Mouse (Mus musculus) stomach, embryonic 14.5 days (tissue): Measurements from ENCODE around the gene 1700010I14Rik. TPM values are rescaled to one million over a fixed set of nuclear protein-coding genes. Genes with fewer than 3 reads are reported as not detected.

Experiments
- ATAC-seq: fragments of 200-750 bp; cut with Nextera tagmentation; 2 replicates; pipeline ENCODE4 v1.8.0; 2017; ENCODE audit warnings: low read depth, moderate TSS enrichment; ENCODE audit not compliant: insufficient number of reproducible peaks, insufficient read depth, low FRiP score
- H3K27ac ChIP-seq: fragments of 300-500 bp; sonication (generic); 2 replicates; pipeline ENCODE4 v1.5.1; 2014; ENCODE audit warnings: mild to moderate bottlenecking, low read length, moderate library complexity, mixed read lengths
- H3K27me3 ChIP-seq: fragments of 300-500 bp; sonication (generic); 2 replicates; pipeline ENCODE4 v1.6.1; 2014; ENCODE audit warnings: low read length, control low read depth, mixed read lengths; ENCODE audit not compliant: control insufficient read depth, insufficient read depth
- H3K36me3 ChIP-seq: fragments of 300-500 bp; sonication (generic); 2 replicates; pipeline ENCODE4 v1.6.1; 2014; ENCODE audit warnings: mild to moderate bottlenecking, control low read depth, low read length, moderate library complexity, mixed read lengths; ENCODE audit not compliant: control insufficient read depth, insufficient read depth
- H3K4me1 ChIP-seq: fragments of 300-500 bp; sonication (generic); 2 replicates; pipeline ENCODE4 v1.6.1; 2014; ENCODE audit warnings: low read length, control low read depth, mixed read lengths; ENCODE audit not compliant: control insufficient read depth, insufficient read depth
- H3K4me2 ChIP-seq: fragments of 300-500 bp; sonication (generic); replicated peaks from 2 replicates; pipeline ENCODE4 v1.6.1; 2014; ENCODE audit warnings: low read depth, low read length, control low read depth
- H3K4me3 ChIP-seq: fragments of 300-500 bp; sonication (generic); 2 replicates; pipeline ENCODE4 v1.5.1; 2014; ENCODE audit warnings: low read depth, low read length, control low read depth
- H3K9ac ChIP-seq: fragments of 300-500 bp; sonication (generic); replicated peaks from 2 replicates; pipeline ENCODE4 v1.6.1; 2014; ENCODE audit warnings: low read depth, mild to moderate bottlenecking, control low read depth, low read length, moderate library complexity, mixed read lengths
- H3K9me3 ChIP-seq: fragments of 300-500 bp; sonication (generic); 2 replicates; pipeline ENCODE4 v1.6.1; 2016; ENCODE audit warnings: low read depth, low read length, control low read depth; ENCODE audit not compliant: control insufficient read depth
- WGBS: fragments of 180-500 bp; shearing (Covaris S2); extraction: QIAGEN DNeasy Blood & Tissue Kit; methylation state at CpG from one replicate; pipeline ENCODE4 v1.1.7; 2014; 5-methylcytosine and 5-hydroxymethylcytosine counted together
- polyA plus RNA-seq: library from polyadenylated mRNA; unstranded; fragments of >200 nt; fragmentation: Nextera tagmentation; extraction: Ambion mirVana; gene quantifications from 2 replicates; pipeline ENCODE4 v1.2.1, GENCODE M21; 2014

1700010I14Rik gene
- polyA plus RNA-seq, 1 experiment from 2014 or later = 1.1 TPM

DNA sequence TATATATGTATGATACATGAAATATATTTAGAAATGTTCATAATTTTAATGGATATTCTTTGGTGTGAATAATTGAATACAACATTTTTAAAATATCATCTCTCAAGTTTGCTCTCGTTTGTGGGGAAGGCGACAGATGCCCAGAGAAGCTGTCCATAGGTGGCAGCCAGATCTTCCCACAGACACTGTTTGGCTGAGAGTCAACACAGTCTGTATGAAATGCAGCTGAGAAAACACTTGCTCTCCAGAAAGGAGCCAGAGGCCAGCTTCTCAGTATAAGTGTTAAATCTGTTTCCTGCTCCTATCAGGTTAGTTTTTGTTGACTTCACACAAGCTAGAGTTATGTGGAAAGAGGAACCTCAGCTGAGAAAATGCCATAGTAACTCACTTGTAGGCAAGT is 1.6 kb upstream of the 1700010I14Rik start:
- ATAC-seq = no peak
- H3K4me3 ChIP-seq = no peak overlapping the region
- no peaks in the 10 kb centered on the region for H3K9me3 ChIP-seq
- H3K36me3 ChIP-seq = no peaks in the 10 kb centered on the region
- no peak overlapping the region for H3K27ac ChIP-seq
- no peak overlapping the region for H3K4me2 ChIP-seq
- no peak overlapping the region for H3K9ac ChIP-seq
- H3K4me1 ChIP-seq = 0 out of 2 replicates have a peak, but pooled peaks cover 6% of the 10 kb centered on the region
- no peaks in the 10 kb centered on the region for H3K27me3 ChIP-seq
- WGBS = 85% methylated on average over 2 of the region's 2 CpGs

DNA sequence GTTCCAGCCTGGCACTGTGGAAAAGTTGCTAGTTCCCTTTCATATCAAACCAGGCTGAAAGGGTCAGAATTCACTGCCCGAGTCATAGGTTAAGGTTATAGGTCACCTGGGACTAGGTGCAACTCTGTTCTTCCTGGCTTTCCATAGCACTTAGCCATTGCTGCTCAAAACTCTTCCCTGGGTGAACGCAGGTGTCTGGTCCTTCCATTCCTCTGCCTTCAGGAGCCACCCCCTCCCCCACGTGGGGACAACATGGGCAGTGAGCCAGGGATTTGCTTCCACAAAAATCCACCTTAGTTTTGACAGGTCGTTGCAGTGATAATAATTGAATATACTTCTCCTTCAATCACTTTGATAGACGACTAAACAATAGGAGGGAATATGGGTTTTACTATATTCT is 764 bp upstream of the 1700010I14Rik start:
- H3K9me3 ChIP-seq = no peaks in the 10 kb centered on the region
- no peak overlapping the region for H3K4me3 ChIP-seq
- 78% methylated on average over 5 of the region's 5 CpGs for WGBS
- H3K27ac ChIP-seq = no peak overlapping the region
- H3K27me3 ChIP-seq = no peaks in the 10 kb centered on the region
- no peak for ATAC-seq
- H3K4me2 ChIP-seq = no peak overlapping the region
- 0 out of 2 replicates have a peak, but pooled peaks cover 6% of the 10 kb centered on the region for H3K4me1 ChIP-seq
- H3K9ac ChIP-seq = no peak overlapping the region
- no peaks in the 10 kb centered on the region for H3K36me3 ChIP-seq

DNA sequence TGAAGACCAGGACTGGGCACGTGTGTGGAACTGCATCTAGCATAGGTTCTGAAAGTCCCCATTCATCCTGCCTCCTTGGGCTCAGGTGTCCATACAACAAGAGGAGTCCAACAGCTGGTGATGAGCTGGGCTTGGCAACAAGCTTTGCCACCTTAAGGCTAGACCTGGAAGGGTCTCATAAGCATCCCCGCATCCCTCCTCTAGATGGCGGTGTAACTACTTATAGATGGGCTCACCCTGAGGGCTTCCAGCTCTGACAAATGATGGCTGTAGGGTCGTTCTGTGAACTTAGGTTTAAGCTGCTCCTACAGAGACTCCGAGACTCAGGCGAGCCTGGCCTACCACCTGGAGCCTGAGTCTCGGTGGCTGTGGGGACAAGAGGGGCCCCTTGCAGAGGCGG is 3.0 kb downstream of the 1700010I14Rik start:
- Histone ChIP-seq H3K4me1 (0 out of 2 replicates have a peak, but pooled peaks cover 6% of the 10 kb centered on the region), H3K36me3 (no peaks in the 10 kb centered on the region), H3K9me3 (no peaks in the 10 kb centered on the region), H3K27ac (no peak overlapping the region), H3K4me3 (no peak overlapping the region), H3K4me2 (no peak overlapping the region), H3K27me3 (no peaks in the 10 kb centered on the region), H3K9ac (no peak overlapping the region)
- no peak for ATAC-seq
- 29% methylated on average over 8 of the region's 8 CpGs for WGBS

DNA sequence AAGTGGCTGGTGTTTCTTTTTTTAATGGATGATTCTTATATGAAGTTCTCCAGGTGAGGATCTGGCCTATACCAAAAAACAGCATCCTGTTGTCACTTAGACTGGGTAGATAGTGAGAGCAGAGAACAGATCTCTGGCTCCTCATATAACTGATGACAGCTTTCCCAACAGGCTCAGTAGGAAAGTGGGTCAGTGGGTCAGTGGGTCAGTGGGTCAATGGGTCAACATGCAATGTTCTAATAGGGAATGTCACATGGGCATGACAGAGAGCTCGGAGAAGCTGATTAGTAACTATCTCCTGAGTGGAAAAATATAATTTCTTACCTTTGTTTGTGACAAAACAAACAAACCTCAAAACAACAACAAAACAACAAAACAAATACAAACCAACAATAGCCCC is 7.2 kb downstream of the 1700010I14Rik start:
- no peak overlapping the region for H3K4me3 ChIP-seq
- no peaks in the 10 kb centered on the region for H3K36me3 ChIP-seq
- 67% methylated on average over 1 of the region's 1 CpGs for WGBS
- H3K9me3 ChIP-seq = no peaks in the 10 kb centered on the region
- H3K9ac ChIP-seq = no peak overlapping the region
- no peaks in the 10 kb centered on the region for H3K27me3 ChIP-seq
- ATAC-seq = no peak
- no peak overlapping the region for H3K4me2 ChIP-seq
- H3K4me1 ChIP-seq = no peaks in the 10 kb centered on the region
- H3K27ac ChIP-seq = no peak overlapping the region

DNA sequence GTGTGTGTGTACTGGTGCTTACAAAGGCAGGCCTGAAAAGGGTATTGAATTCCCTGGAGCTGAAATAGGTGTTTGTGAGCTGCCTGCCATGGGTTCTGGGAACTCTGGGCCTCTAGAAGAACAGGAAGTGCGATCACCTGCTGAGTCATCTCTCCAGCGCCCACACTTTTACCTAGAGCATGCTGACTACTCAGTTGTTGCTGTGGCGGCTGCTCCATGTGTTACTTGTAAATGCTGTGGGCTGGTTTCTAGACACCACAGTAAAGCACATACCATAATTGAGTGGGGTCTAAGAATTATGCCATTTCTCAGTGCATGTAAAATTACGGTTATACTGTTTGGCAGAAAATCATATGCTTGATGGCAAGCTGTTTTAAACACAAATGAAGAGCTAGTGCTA is 14.3 kb downstream of the 1700010I14Rik start:
- Histone ChIP-seq H3K4me3 (no peak overlapping the region), H3K27ac (no peak overlapping the region), H3K4me1 (no peaks in the 10 kb centered on the region), H3K4me2 (no peak overlapping the region), H3K9ac (no peak overlapping the region), H3K27me3 (no peaks in the 10 kb centered on the region), H3K36me3 (no peaks in the 10 kb centered on the region), H3K9me3 (no peaks in the 10 kb centered on the region)
- 71% methylated on average over 4 of the region's 4 CpGs for WGBS
- no peak for ATAC-seq

DNA sequence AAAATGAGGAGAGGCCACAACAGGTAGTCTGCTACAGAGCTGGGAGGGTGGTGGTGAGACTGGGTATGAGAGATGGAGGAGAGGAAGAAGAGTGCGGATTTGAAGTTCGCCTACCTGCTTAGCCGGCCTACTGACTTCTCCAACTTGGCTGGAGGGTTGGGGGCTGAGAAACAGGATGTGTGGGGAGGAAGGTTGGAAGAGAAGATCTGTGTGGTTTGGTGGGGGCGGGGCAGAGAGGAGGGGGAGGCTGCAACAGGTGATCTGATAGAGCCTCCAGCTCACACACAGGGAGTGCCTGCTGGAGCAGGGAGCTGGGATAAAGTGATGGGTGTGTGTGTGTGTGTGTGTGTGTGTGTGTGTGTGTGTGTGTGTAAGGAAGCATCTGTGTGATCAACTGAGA is 16.4 kb downstream of the 1700010I14Rik start:
- Histone ChIP-seq H3K9ac (no peak overlapping the region), H3K36me3 (no peaks in the 10 kb centered on the region), H3K27ac (no peak overlapping the region), H3K4me3 (no peak overlapping the region), H3K27me3 (no peaks in the 10 kb centered on the region), H3K4me1 (no peaks in the 10 kb centered on the region), H3K4me2 (no peak overlapping the region), H3K9me3 (no peaks in the 10 kb centered on the region)
- WGBS = 68% methylated on average over 4 of the region's 4 CpGs
- no peak for ATAC-seq

DNA sequence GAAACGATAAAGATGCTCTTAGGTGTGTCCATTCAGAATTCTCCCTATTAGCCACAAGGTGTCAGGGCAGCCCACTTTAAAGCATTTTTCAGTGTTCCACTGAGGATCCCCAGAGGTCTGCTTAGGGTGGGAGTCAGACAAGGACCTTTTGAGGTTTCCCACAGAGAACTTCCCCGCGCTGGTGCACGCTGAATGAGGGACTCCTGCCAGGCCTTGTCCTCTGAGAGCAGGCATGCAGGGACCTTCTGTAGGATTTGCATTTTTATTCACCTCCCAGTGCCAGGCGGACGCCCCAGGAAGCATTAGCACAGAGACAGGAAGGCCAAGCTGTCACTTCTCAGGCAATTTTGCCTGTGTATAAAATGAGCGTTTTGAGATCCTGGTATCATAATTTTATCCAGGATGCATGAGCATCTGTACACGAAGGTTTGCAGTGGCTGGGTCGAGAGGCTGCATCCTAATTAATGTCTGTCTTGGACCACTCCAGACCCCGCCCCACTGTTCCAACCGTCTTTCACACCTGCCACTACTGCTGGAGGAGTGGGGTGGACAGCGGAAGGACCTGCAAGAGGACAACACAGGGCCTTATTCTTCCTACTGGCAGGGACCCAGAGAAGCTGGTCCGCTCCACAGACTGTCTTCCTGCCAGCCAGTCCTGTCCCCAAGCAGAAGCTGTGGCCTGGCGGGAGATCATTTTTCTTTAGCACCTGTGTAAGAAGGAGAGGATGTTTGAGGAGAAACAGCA is 35.2 kb downstream of the 1700010I14Rik start:
- H3K27me3 ChIP-seq = no peaks in the 10 kb centered on the region
- H3K4me2 ChIP-seq = no peak overlapping the region
- H3K4me3 ChIP-seq = no peak overlapping the region
- 31% methylated on average over 14 of the region's 14 CpGs for WGBS
- H3K4me1 ChIP-seq = no peaks in the 10 kb centered on the region
- H3K9ac ChIP-seq = no peak overlapping the region
- no peak overlapping the region for H3K27ac ChIP-seq
- H3K9me3 ChIP-seq = no peaks in the 10 kb centered on the region
- H3K36me3 ChIP-seq = no peaks in the 10 kb centered on the region
- ATAC-seq = no peak

DNA sequence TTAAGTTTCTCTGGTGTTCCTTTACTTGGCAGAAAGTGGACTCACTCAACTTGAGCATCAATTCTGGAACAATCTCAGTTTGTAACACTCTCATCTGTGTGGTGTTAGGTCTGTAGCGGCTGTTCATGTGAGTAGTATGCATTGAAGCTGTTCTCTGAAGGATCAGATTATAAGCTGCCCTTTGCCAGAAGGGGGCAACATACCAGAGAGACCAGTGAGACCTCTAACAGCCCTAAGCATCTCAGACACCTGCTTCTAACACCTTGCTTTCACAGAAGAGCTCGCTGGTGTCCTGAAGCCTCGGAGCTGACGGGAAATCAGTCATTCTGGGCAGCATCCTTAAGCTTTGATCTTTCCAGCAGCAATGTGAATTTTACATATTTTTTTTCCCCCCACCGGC is 42.0 kb downstream of the 1700010I14Rik start:
- Histone ChIP-seq H3K27me3 (no peaks in the 10 kb centered on the region), H3K4me1 (no peaks in the 10 kb centered on the region), H3K9ac (no peak overlapping the region), H3K27ac (no peak overlapping the region), H3K9me3 (no peaks in the 10 kb centered on the region), H3K4me2 (no peak overlapping the region), H3K4me3 (no peak overlapping the region), H3K36me3 (no peaks in the 10 kb centered on the region)
- ATAC-seq = no peak
- WGBS = 53% methylated on average over 5 of the region's 5 CpGs
